Comparison of ENCODE assay signal across 22 mouse cellular contexts in genomic region chr6:91205791-91206190, GRCm38 (mm10). TPM values are rescaled to one million over a fixed set of nuclear protein-coding genes. Genes with fewer than 3 reads are reported as not detected.
DNase-seq lines count a peak whose midpoint lies in the region; ATAC-seq lines count a peak whose summit lies in the region.
"Had no signal": no experiment of that assay in that cellular context is flagged by ENCODE, and none has a peak within 500 bp of the region (broad histone marks: within the 10 kb centered on the region; RNA-seq: fewer than 3 reads in every experiment).

No protein-coding gene starts in this region.

- no peak overlapping the region for H3K9ac ChIP-seq in limb, embryonic 15.5 days
- H3K9ac ChIP-seq: embryonic facial prominence, embryonic 12.5 days; forebrain, embryonic 15.5 days; kidney, embryonic 15.5 days had no signal

- no peaks in the 10 kb centered on the region for H3K9me3 ChIP-seq in heart, embryonic 10.5 days
- H3K9me3 ChIP-seq in embryonic facial prominence, embryonic 10.5 days = no peaks in the 10 kb centered on the region
- H3K9me3 ChIP-seq in limb, embryonic 15.5 days = no peaks in the 10 kb centered on the region
- H3K9me3 ChIP-seq: embryonic facial prominence, embryonic 12.5 days; forebrain, embryonic 15.5 days; kidney, embryonic 15.5 days; midbrain, embryonic 10.5 days had no signal

- H3K4me3 ChIP-seq in heart, embryonic 10.5 days = no peak overlapping the region
- H3K4me3 ChIP-seq in embryonic facial prominence, embryonic 10.5 days = no peak overlapping the region
- no peak overlapping the region for H3K4me3 ChIP-seq in limb, embryonic 15.5 days
- H3K4me3 ChIP-seq: embryonic facial prominence, embryonic 12.5 days; forebrain, embryonic 15.5 days; kidney, embryonic 15.5 days; left cerebral cortex, adult 2 months; midbrain, embryonic 10.5 days had no signal

- no peak for ATAC-seq in limb, embryonic 15.5 days (ENCODE audit: insufficient number of reproducible peaks, low FRiP score, low TSS enrichment, low read depth)
- ATAC-seq: forebrain, embryonic 15.5 days; lung, postnatal 0 days; midbrain, embryonic 16.5 days had no signal

- intact Hi-C loops in heart, postnatal 25 days (cut with DNase I) = no loop called here

- H3K27ac ChIP-seq in heart, embryonic 10.5 days = 0 out of 2 replicates have a peak overlapping the region, but pooled peaks have one; percentile 18
- 0 out of 2 replicates have a peak overlapping the region, but pooled peaks have one; percentile 15 for H3K27ac ChIP-seq in embryonic facial prominence, embryonic 10.5 days (replicated peaks)
- peak overlapping the region; percentile 43; the same call in 1 of the 2 replicates for H3K27ac ChIP-seq in limb, embryonic 15.5 days
- H3K27ac ChIP-seq: embryonic facial prominence, embryonic 12.5 days; forebrain, embryonic 15.5 days; kidney, embryonic 15.5 days; left cerebral cortex, adult 2 months; macrophage; midbrain, embryonic 10.5 days had no signal

- no peak overlapping the region for H3K4me2 ChIP-seq in limb, embryonic 15.5 days
- H3K4me2 ChIP-seq: embryonic facial prominence, embryonic 12.5 days; forebrain, embryonic 15.5 days; kidney, embryonic 15.5 days had no signal

- H3K36me3 ChIP-seq in heart, embryonic 10.5 days = no peaks in the 10 kb centered on the region
- H3K36me3 ChIP-seq in embryonic facial prominence, embryonic 10.5 days (replicated peaks) = no peaks in the 10 kb centered on the region
- H3K36me3 ChIP-seq in limb, embryonic 15.5 days = no peaks in the 10 kb centered on the region
- H3K36me3 ChIP-seq: embryonic facial prominence, embryonic 12.5 days; forebrain, embryonic 15.5 days; kidney, embryonic 15.5 days; midbrain, embryonic 10.5 days had no signal

- H3K27me3 ChIP-seq in heart, embryonic 10.5 days (ENCODE audit: insufficient read depth, poor library complexity, severe bottlenecking) = no peaks in the 10 kb centered on the region
- peaks cover 7% of the 10 kb centered on the region; the same call in 1 of the 2 replicates for H3K27me3 ChIP-seq in embryonic facial prominence, embryonic 10.5 days (replicated peaks; ENCODE audit: low read depth, poor library complexity, severe bottlenecking)
- H3K27me3 ChIP-seq in limb, embryonic 15.5 days = no peaks in the 10 kb centered on the region
- H3K27me3 ChIP-seq: embryonic facial prominence, embryonic 12.5 days; forebrain, embryonic 15.5 days; kidney, embryonic 15.5 days had no signal

- DNase-seq in heart, embryonic 10.5 days (ENCODE audit: low spot score) = no peak
- DNase-seq in heart, postnatal 25 days (ENCODE audit: low spot score) = no peak
- peak; percentile 61 for DNase-seq in NIH3T3 (ENCODE audit: low read depth)
- no peak for DNase-seq in embryonic facial prominence, embryonic 10.5 days (ENCODE audit: low spot score)
- no peak for DNase-seq in lung, adult 18-20 months
- no peak for DNase-seq in urinary bladder, postnatal 4 days (ENCODE audit: low spot score in 2 of 2)
- DNase-seq: cerebellum, adult 11-12 months; cerebellum, postnatal 14 days; gastrocnemius, postnatal 14 days; heart, adult 18-20 months; kidney, adult 11 months; kidney, postnatal 4 days; thymus, postnatal 14 days had no signal

- 44% methylated on average over 5 of the region's 5 CpGs for WGBS in heart, embryonic 10.5 days
- WGBS in embryonic facial prominence, embryonic 10.5 days = 83% methylated on average over 5 of the region's 5 CpGs
- WGBS in limb, embryonic 15.5 days = 81% methylated on average over 5 of the region's 5 CpGs

- H3K4me1 ChIP-seq in heart, embryonic 10.5 days = peaks cover 29% of the 10 kb centered on the region
- H3K4me1 ChIP-seq in embryonic facial prominence, embryonic 10.5 days = peaks cover 38% of the 10 kb centered on the region
- peaks cover 54% of the 10 kb centered on the region for H3K4me1 ChIP-seq in limb, embryonic 15.5 days

RNA-seq across cellular contexts. Expression of gene Fbln2, which starts 6.5 kb away (rescaled TPM):
- 99.3 and 114 TPM in 2 replicates for polyA plus RNA-seq in heart, embryonic 10.5 days (2016; fragmentation: Nextera tagmentation; extraction: Ambion mirVana)
- total RNA-seq in heart, postnatal 25 days (2021) = 10 to 100 TPM; 71.8 to 76.3 TPM
- 56.6 and 69.0 TPM in 2 replicates for polyA plus RNA-seq in embryonic facial prominence, embryonic 10.5 days (2016; fragmentation: Nextera tagmentation; extraction: Ambion mirVana)
- 297 and 305 TPM in 2 replicates for polyA plus RNA-seq in limb, embryonic 15.5 days (2015; fragmentation: Nextera tagmentation; extraction: Ambion mirVana)

RNA-seq across cellular contexts. Expression of gene Hdac11, which starts 49.3 kb away (rescaled TPM):
- polyA plus RNA-seq in heart, embryonic 10.5 days (2016; fragmentation: Nextera tagmentation; extraction: Ambion mirVana) = 6.4 and 6.8 TPM in 2 replicates
- 10 to 100 TPM; 13.0 to 15.1 TPM for total RNA-seq in heart, postnatal 25 days (2021)
- 8.6 and 9.8 TPM in 2 replicates for polyA plus RNA-seq in embryonic facial prominence, embryonic 10.5 days (2016; fragmentation: Nextera tagmentation; extraction: Ambion mirVana)
- 13.5 and 13.9 TPM in 2 replicates for polyA plus RNA-seq in limb, embryonic 15.5 days (2015; fragmentation: Nextera tagmentation; extraction: Ambion mirVana)
